Mouse (Mus musculus): ENCODE data around the gene Gm21304. TPM values are rescaled to one million over a fixed set of nuclear protein-coding genes. Genes with fewer than 3 reads are reported as not detected.

Gm21304 gene
- total RNA-seq, 1 experiment, result 32.9 TPM

DNA sequence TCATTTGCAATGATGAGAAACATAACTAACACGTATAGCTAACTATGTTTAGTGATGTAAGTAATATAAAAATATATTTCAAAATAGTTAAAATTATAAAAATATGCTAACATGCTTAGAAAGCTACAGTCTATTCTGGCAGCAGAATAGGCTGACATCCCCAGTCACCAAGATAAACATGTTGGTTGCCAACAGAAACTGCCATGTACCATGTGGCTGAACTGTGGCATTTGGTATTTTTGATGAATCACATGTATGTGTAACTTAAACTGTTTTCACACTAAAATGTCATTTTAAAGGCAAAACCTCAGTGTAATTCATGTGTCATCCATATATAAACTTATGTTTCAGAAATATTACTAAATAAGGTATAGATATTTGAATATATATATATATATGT, 41.3 kb downstream of the Gm21304 start:
- H3K27ac ChIP-seq (ENCODE audit: insufficient read depth, low read depth, low read length, poor library complexity, severe bottlenecking), result no peak overlapping the region
- H3K4me3 ChIP-seq (ENCODE audit: insufficient read depth in 1 of 2, low read depth in 1 of 2, low read length in 2 of 2, poor library complexity in 1 of 2, severe bottlenecking in 1 of 2), result no peak overlapping the region
- H3K36me3 ChIP-seq (ENCODE audit: control insufficient read depth, insufficient read depth, low read length, poor library complexity, severe bottlenecking), result no peaks in the 10 kb centered on the region
- TF ChIP-seq CHD2 (IDR thresholded peaks at IDR 0.05; ENCODE audit: low read depth, low read length) (no peak), MAFK (IDR thresholded peaks at IDR 0.05; ENCODE audit: insufficient read depth, low read depth, low read length) (no peak), ZNF384 (IDR thresholded peaks at IDR 0.05; ENCODE audit: low read depth, low read length) (no peak), ZC3H11A (IDR thresholded peaks at IDR 0.05; ENCODE audit: borderline replicate concordance, low read depth, low read length) (no peak), HCFC1 (IDR thresholded peaks at IDR 0.05; ENCODE audit: borderline replicate concordance, insufficient read depth, low read length) (no peak)
- H3K4me1 ChIP-seq (ENCODE audit: control insufficient read depth in 2 of 2, insufficient read depth in 2 of 2, low read length in 2 of 2, poor library complexity in 1 of 2), result no peaks in the 10 kb centered on the region
- in situ Hi-C loops (cut with MboI; ENCODE audit: low sequenced_read_pairs in 2 of 2, unreplicated experiment in 2 of 2), result no loop called here
- no peak overlapping the region for H3K9ac ChIP-seq (ENCODE audit: insufficient read depth, low read depth, low read length, poor library complexity, severe bottlenecking)
- H3K9me3 ChIP-seq (ENCODE audit: control insufficient read depth, insufficient read depth, low read depth, low read length), result no peaks in the 10 kb centered on the region
- DNase-seq (ENCODE audit: low read depth, low spot score), result no peak

GRCm38 (mm10) chr10:104210268-104210990, 42.1 kb downstream of the Gm21304 start:
- Histone ChIP-seq H3K36me3 (ENCODE audit: control insufficient read depth, insufficient read depth, low read length, poor library complexity, severe bottlenecking) (no peaks in the 10 kb centered on the region), H3K4me3 (ENCODE audit: insufficient read depth in 1 of 2, low read depth in 1 of 2, low read length in 2 of 2, poor library complexity in 1 of 2, severe bottlenecking in 1 of 2) (no peak overlapping the region), H3K9me3 (ENCODE audit: control insufficient read depth, insufficient read depth, low read depth, low read length) (no peaks in the 10 kb centered on the region), H3K27ac (ENCODE audit: insufficient read depth, low read depth, low read length, poor library complexity, severe bottlenecking) (no peak overlapping the region), H3K9ac (ENCODE audit: insufficient read depth, low read depth, low read length, poor library complexity, severe bottlenecking) (no peak overlapping the region), H3K4me1 (ENCODE audit: control insufficient read depth in 2 of 2, insufficient read depth in 2 of 2, low read length in 2 of 2, poor library complexity in 1 of 2) (no peaks in the 10 kb centered on the region)
- in situ Hi-C loops (cut with MboI; ENCODE audit: low sequenced_read_pairs in 2 of 2, unreplicated experiment in 2 of 2), result no loop called here
- no peak for DNase-seq (ENCODE audit: low read depth, low spot score)
- no peak for TF ChIP-seq ZNF384 (IDR thresholded peaks at IDR 0.05; ENCODE audit: low read depth, low read length)
- no peak for TF ChIP-seq MAFK (IDR thresholded peaks at IDR 0.05; ENCODE audit: insufficient read depth, low read depth, low read length)
- TF ChIP-seq CHD2 (IDR thresholded peaks at IDR 0.05; ENCODE audit: low read depth, low read length), result no peak
- TF ChIP-seq HCFC1 (IDR thresholded peaks at IDR 0.05; ENCODE audit: borderline replicate concordance, insufficient read depth, low read length), result no peak
- TF ChIP-seq ZC3H11A (IDR thresholded peaks at IDR 0.05; ENCODE audit: borderline replicate concordance, low read depth, low read length), result no peak

DNA sequence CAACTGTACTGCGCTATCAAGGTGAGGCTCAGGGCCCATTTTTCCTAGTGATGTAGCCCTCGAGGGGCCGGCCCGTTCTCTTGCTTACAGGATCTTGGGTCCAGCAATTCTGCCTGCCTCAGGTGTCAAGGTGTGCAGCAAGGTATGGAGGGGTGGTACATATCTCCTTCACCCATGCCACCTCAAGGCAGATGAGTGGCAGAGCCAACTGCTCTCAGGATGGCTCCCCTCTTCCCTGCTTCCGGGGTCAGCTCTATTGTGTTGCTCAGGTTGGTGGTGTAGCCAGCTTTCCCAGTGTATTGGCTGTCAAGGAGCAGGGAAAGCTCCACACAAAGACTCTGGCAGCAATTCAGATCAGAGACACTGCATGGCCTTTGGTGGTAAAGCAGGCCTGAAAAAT, 46.2 kb downstream of the Gm21304 start:
- no peak for DNase-seq (ENCODE audit: low read depth, low spot score)
- no peak overlapping the region for H3K4me3 ChIP-seq (ENCODE audit: insufficient read depth in 1 of 2, low read depth in 1 of 2, low read length in 2 of 2, poor library complexity in 1 of 2, severe bottlenecking in 1 of 2)
- in situ Hi-C loops (cut with MboI; ENCODE audit: low sequenced_read_pairs in 2 of 2, unreplicated experiment in 2 of 2), result no loop called here

More for the DNA sequence above, 46.2 kb downstream of the Gm21304 start:
- Histone ChIP-seq H3K36me3 (ENCODE audit: control insufficient read depth, insufficient read depth, low read length, poor library complexity, severe bottlenecking) (no peaks in the 10 kb centered on the region), H3K9me3 (ENCODE audit: control insufficient read depth, insufficient read depth, low read depth, low read length) (no peaks in the 10 kb centered on the region), H3K9ac (ENCODE audit: insufficient read depth, low read depth, low read length, poor library complexity, severe bottlenecking) (no peak overlapping the region), H3K4me1 (ENCODE audit: control insufficient read depth in 2 of 2, insufficient read depth in 2 of 2, low read length in 2 of 2, poor library complexity in 1 of 2) (no peaks in the 10 kb centered on the region), H3K27ac (ENCODE audit: insufficient read depth, low read depth, low read length, poor library complexity, severe bottlenecking) (no peak overlapping the region)
- no peak for TF ChIP-seq ZNF384 (IDR thresholded peaks at IDR 0.05; ENCODE audit: low read depth, low read length)
- TF ChIP-seq MAFK (IDR thresholded peaks at IDR 0.05; ENCODE audit: insufficient read depth, low read depth, low read length), result no peak
- no peak for TF ChIP-seq HCFC1 (IDR thresholded peaks at IDR 0.05; ENCODE audit: borderline replicate concordance, insufficient read depth, low read length)
- no peak for TF ChIP-seq CHD2 (IDR thresholded peaks at IDR 0.05; ENCODE audit: low read depth, low read length)
- no peak for TF ChIP-seq ZC3H11A (IDR thresholded peaks at IDR 0.05; ENCODE audit: borderline replicate concordance, low read depth, low read length)

Other genes with a start within 250 kb of the Gm21304 start
- 48.7 and 63.4 TPM in 2 replicates for gene Gm21293, start 25.5 kb upstream of the Gm21304 start, total RNA-seq (2012; rRNA removed)
- gene Gm6763, start 17.0 kb upstream of the Gm21304 start, total RNA-seq (2012; rRNA removed), result not detected in 2 replicates
- gene Gm8764, start 8.5 kb upstream of the Gm21304 start, total RNA-seq (2012; rRNA removed), result not detected in 2 replicates
- gene Gm21312, start 8.5 kb downstream of the Gm21304 start, total RNA-seq (2012; rRNA removed), result 73.4 and 106 TPM in 2 replicates
- gene Gm20765, start 17.0 kb downstream of the Gm21304 start, total RNA-seq (2012; rRNA removed), result 73.4 and 106 TPM in 2 replicates
- gene Gm4340, start 25.5 kb downstream of the Gm21304 start, total RNA-seq (2012; rRNA removed), result 202 and 294 TPM in 2 replicates